Mouse (Mus musculus): ENCODE measurements around the gene Sema4d.

GRCm38 (mm10) chr13:51727364-51727763 is 66.2 kb downstream of the Sema4d start:
- TF ChIP-seq ELF1 (IDR thresholded peaks at IDR 0.05; ENCODE audit: low read depth, low read length) = no peak
- no peak for TF ChIP-seq CTCF (conservative IDR thresholded peaks at IDR 0.05 in 1 of 2, IDR thresholded peaks at IDR 0.05 in 1 of 2; ENCODE audit: low read depth in 2 of 2, low read length in 2 of 2)
- TF ChIP-seq NRF1 (IDR thresholded peaks at IDR 0.05; ENCODE audit: low read depth, low read length) = no peak
- TF ChIP-seq GABPA (IDR thresholded peaks at IDR 0.05; ENCODE audit: insufficient replicate concordance, low read depth, low read length) = no peak
- no peak for TF ChIP-seq JUND (conservative IDR thresholded peaks at IDR 0.05; ENCODE audit: low read depth, low read length)
- no peak for TF ChIP-seq MAFK (IDR thresholded peaks at IDR 0.05; ENCODE audit: insufficient replicate concordance, low read length)
- TF ChIP-seq MAX (IDR thresholded peaks at IDR 0.05; ENCODE audit: low read length) = no peak
- no peak for TF ChIP-seq HCFC1 (IDR thresholded peaks at IDR 0.05; ENCODE audit: low read depth, low read length)
- TF ChIP-seq ZMIZ1 (IDR thresholded peaks at IDR 0.05; ENCODE audit: low read depth, low read length) = no peak
- TF ChIP-seq ZC3H11A (IDR thresholded peaks at IDR 0.05; ENCODE audit: low read depth, low read length) = no peak
- no peak for TF ChIP-seq BHLHE40 (IDR thresholded peaks at IDR 0.05; ENCODE audit: low read depth, low read length)
- TF ChIP-seq POLR2A (IDR thresholded peaks at IDR 0.05; ENCODE audit: low read depth, low read length) = no peak
- TF ChIP-seq USF1 (IDR thresholded peaks at IDR 0.05; ENCODE audit: low read depth, low read length) = no peak
- no peak for TF ChIP-seq MYC (IDR thresholded peaks at IDR 0.05; ENCODE audit: low read depth, low read length)

Data from CH12.LX (cell line).